Mouse (Mus musculus): ENCODE data around the gene Rph3al.
A peak's percentile ranks its signal among the peaks of the same experiment; 100 is the strongest.

Gene Rph3al

GRCm38 (mm10) chr11:75904501-75904900, 33.7 kb downstream of the Rph3al start:
- DNase-seq = peak; percentile 13

GRCm38 (mm10) chr11:75903486-75903885, 34.7 kb downstream of the Rph3al start:
- DNase-seq = peak; percentile 48

GRCm38 (mm10) chr11:75901339-75901738, 36.9 kb downstream of the Rph3al start:
- DNase-seq = no peak

GRCm38 (mm10) chr11:75899676-75900075, 38.6 kb downstream of the Rph3al start:
- peak; percentile 16 for DNase-seq

- no peak for DNase-seq
Observed at GRCm38 (mm10) chr11:75898532-75898931, 39.7 kb downstream of the Rph3al start.

GRCm38 (mm10) chr11:75894791-75895420, 43.3 kb downstream of the Rph3al start:
- no peak for DNase-seq

- DNase-seq = no peak
Observed at GRCm38 (mm10) chr11:75893956-75894355, 44.3 kb downstream of the Rph3al start.

- no peak for DNase-seq
Observed at GRCm38 (mm10) chr11:75887349-75887748, 50.9 kb downstream of the Rph3al start.

- no peak for DNase-seq
Observed at GRCm38 (mm10) chr11:75881234-75881633, 57.0 kb downstream of the Rph3al start.

- peak; percentile 63 for DNase-seq
Observed at GRCm38 (mm10) chr11:75880064-75880463, 58.2 kb downstream of the Rph3al start.

GRCm38 (mm10) chr11:75878460-75878859, 59.8 kb downstream of the Rph3al start:
- no peak for DNase-seq

- DNase-seq = peak; percentile 52
Observed at GRCm38 (mm10) chr11:75876043-75876780, 62.0 kb downstream of the Rph3al start.

GRCm38 (mm10) chr11:75871688-75872087, 66.5 kb downstream of the Rph3al start:
- no peak for DNase-seq

- DNase-seq = no peak
Observed at GRCm38 (mm10) chr11:75870947-75871346, 67.3 kb downstream of the Rph3al start.

GRCm38 (mm10) chr11:75870386-75870785, 67.8 kb downstream of the Rph3al start:
- no peak for DNase-seq

- no peak for DNase-seq
Observed at GRCm38 (mm10) chr11:75869898-75870297, 68.3 kb downstream of the Rph3al start.

GRCm38 (mm10) chr11:75866861-75867260, 71.4 kb downstream of the Rph3al start:
- DNase-seq = no peak

- DNase-seq = no peak
Observed at GRCm38 (mm10) chr11:75865859-75866258, 72.4 kb downstream of the Rph3al start.

- DNase-seq = peak; percentile 22
Observed at GRCm38 (mm10) chr11:75865253-75865619, 73.0 kb downstream of the Rph3al start.

GRCm38 (mm10) chr11:75864529-75865252, 73.5 kb downstream of the Rph3al start:
- DNase-seq = no peak

- DNase-seq = peak; percentile 62
Observed at GRCm38 (mm10) chr11:75862466-75862865, 75.8 kb downstream of the Rph3al start.

GRCm38 (mm10) chr11:75861653-75862052, 76.6 kb downstream of the Rph3al start:
- DNase-seq = no peak

- peak; percentile 49 for DNase-seq
Observed at GRCm38 (mm10) chr11:75861213-75861612, 77.0 kb downstream of the Rph3al start.

GRCm38 (mm10) chr11:75859460-75859859, 78.8 kb downstream of the Rph3al start:
- DNase-seq = no peak

Measured in lung, postnatal 10 days (tissue).